Mouse (Mus musculus): ENCODE measurements around the gene Ciz1. TPM values are rescaled to one million over a fixed set of nuclear protein-coding genes. Genes with fewer than 3 reads are reported as not detected.

Gene Ciz1
- polyA plus RNA-seq, 1 experiment from 2014 or later, result 37.3 TPM

- H3K9ac ChIP-seq (ENCODE audit: low read length), result peak within 1 kb of the TSS; percentile 90
- under 1% methylated on average over 31 of the region's 31 CpGs for WGBS
- DNase-seq (ENCODE audit: low spot score), result peak; percentile 95
- H3K27ac ChIP-seq (ENCODE audit: low read depth, low read length), result peak within 1 kb of the TSS; percentile 88
- H3K4me1 ChIP-seq (ENCODE audit: control insufficient read depth, insufficient read depth, low read length), result peaks cover 13% of the 10 kb centered on the region
- peak within 1 kb of the TSS; percentile 93 for H3K4me3 ChIP-seq (ENCODE audit: low read depth, low read length)
- peaks cover 3% of the 10 kb centered on the region; the same call in 1 of the 2 replicates for H3K36me3 ChIP-seq (ENCODE audit: control insufficient read depth, insufficient read depth, low read length)
- peak within 1 kb of the TSS; percentile 84 for H3K4me2 ChIP-seq (ENCODE audit: low read length)
- no peaks in the 10 kb centered on the region for H3K27me3 ChIP-seq (replicated peaks; ENCODE audit: control insufficient read depth, insufficient read depth, low read length)
- peak; percentile 92 for ATAC-seq
- H3K9me3 ChIP-seq (replicated peaks; ENCODE audit: control insufficient read depth, low read length), result no peaks in the 10 kb centered on the region
Measured at GRCm38 (mm10) chr2:32395484-32395945, 43.4 kb downstream of the Ciz1 start, which contains the start of gene Ptges2. TSS of gene Ptges2 (plus strand) at chr2:32395896.

DNA sequence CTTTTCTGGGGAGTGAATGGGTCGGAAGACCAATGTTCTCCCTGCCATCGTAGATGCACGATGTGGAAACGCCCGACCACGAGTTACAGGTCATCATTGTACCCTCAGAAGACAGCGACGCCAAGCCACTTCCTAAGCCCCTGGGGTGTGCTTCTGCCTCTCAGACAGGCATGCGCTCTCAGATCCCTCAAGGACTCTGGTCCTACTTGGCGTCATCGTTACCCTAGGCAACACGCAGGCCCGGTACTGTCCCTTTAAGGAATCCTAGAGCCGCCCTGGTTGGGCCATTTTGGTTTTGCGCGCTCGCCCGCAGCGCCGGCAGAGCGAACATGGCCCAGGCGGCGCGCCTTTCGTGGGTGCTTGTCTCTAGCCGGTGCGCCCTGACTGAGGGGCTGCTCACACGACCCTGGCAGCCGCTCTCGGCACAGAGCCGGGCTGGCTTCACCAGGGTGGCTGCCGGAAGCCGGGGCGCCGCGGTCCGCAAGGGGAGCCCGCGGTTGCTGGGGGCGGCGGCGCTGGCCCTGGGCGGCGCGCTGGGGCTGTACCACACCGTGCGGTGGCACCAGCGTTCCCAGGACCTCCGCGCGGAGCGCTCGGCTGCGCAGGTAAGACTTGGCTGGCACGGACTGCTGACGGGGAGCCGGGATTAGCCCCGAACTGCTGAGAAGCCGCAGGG, 44.0 kb downstream of the Ciz1 start:
- no peaks in the 10 kb centered on the region for H3K27me3 ChIP-seq (replicated peaks; ENCODE audit: control insufficient read depth, insufficient read depth, low read length)
- WGBS, result under 1% methylated on average over 55 of the region's 59 CpGs
- peak overlapping the region; percentile 93 for H3K4me3 ChIP-seq (ENCODE audit: low read depth, low read length)
- DNase-seq (ENCODE audit: low spot score) (peak; percentile 98), ATAC-seq (peak; percentile 98)
- H3K27ac ChIP-seq (ENCODE audit: low read depth, low read length), result peak overlapping the region; percentile 88
- H3K9ac ChIP-seq (ENCODE audit: low read length), result peak overlapping the region; percentile 90
- H3K9me3 ChIP-seq (replicated peaks; ENCODE audit: control insufficient read depth, low read length), result no peaks in the 10 kb centered on the region
- peaks cover 9% of the 10 kb centered on the region for H3K36me3 ChIP-seq (ENCODE audit: control insufficient read depth, insufficient read depth, low read length)
- H3K4me1 ChIP-seq (ENCODE audit: control insufficient read depth, insufficient read depth, low read length), result peaks cover 13% of the 10 kb centered on the region
- H3K4me2 ChIP-seq (ENCODE audit: low read length), result peak overlapping the region; percentile 84

DNA sequence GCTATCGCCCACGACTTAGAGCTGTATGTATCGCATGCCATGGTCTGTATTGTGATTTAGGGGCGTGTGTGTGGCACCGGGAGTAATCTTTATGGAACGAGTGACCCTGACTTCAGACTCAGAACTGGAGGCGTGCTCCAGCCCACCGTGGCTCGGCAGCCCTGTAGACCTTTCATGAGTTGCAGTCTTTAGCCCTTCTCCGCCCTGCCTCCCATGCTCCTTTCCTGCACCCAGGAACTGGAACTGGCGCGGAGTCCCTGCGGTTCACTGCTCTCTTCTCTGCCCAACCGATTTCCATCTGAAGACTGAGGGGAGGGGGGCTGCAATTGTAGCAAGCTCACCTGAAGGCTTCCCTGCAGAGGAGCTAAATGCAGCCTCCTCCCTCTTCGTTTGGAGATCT, 44.6 kb downstream of the Ciz1 start:
- no peaks in the 10 kb centered on the region for H3K27me3 ChIP-seq (replicated peaks; ENCODE audit: control insufficient read depth, insufficient read depth, low read length)
- 0% methylated on average over 15 of the region's 15 CpGs for WGBS
- ATAC-seq (no peak), DNase-seq (ENCODE audit: low spot score) (no peak)
- no peaks in the 10 kb centered on the region for H3K9me3 ChIP-seq (replicated peaks; ENCODE audit: control insufficient read depth, low read length)
- H3K4me2 ChIP-seq (ENCODE audit: low read length), result peak overlapping the region; percentile 84
- peak overlapping the region; percentile 93 for H3K4me3 ChIP-seq (ENCODE audit: low read depth, low read length)
- H3K9ac ChIP-seq (ENCODE audit: low read length), result peak overlapping the region; percentile 90
- peaks cover 13% of the 10 kb centered on the region for H3K36me3 ChIP-seq (ENCODE audit: control insufficient read depth, insufficient read depth, low read length)
- H3K27ac ChIP-seq (ENCODE audit: low read depth, low read length), result no peak overlapping the region
- H3K4me1 ChIP-seq (ENCODE audit: control insufficient read depth, insufficient read depth, low read length), result peaks cover 13% of the 10 kb centered on the region

GRCm38 (mm10) chr2:32404663-32405062, 52.5 kb downstream of the Ciz1 start:
- H3K36me3 ChIP-seq (ENCODE audit: control insufficient read depth, insufficient read depth, low read length), result peaks cover 23% of the 10 kb centered on the region
- peak; percentile 42 for ATAC-seq
- H3K27me3 ChIP-seq (replicated peaks; ENCODE audit: control insufficient read depth, insufficient read depth, low read length), result no peaks in the 10 kb centered on the region
- no peaks in the 10 kb centered on the region for H3K4me1 ChIP-seq (ENCODE audit: control insufficient read depth, insufficient read depth, low read length)
- WGBS, result 19% methylated on average over 2 of the region's 2 CpGs
- H3K9me3 ChIP-seq (replicated peaks; ENCODE audit: control insufficient read depth, low read length), result no peaks in the 10 kb centered on the region
- H3K4me3 ChIP-seq (ENCODE audit: low read depth, low read length), result no peak overlapping the region
- H3K27ac ChIP-seq (ENCODE audit: low read depth, low read length), result no peak overlapping the region
- peak; percentile 97 for DNase-seq (ENCODE audit: low spot score)
- H3K4me2 ChIP-seq (ENCODE audit: low read length), result no peak overlapping the region
- H3K9ac ChIP-seq (ENCODE audit: low read length), result no peak overlapping the region

GRCm38 (mm10) chr2:32407144-32407824, 55.2 kb downstream of the Ciz1 start:
- Histone ChIP-seq H3K27me3 (replicated peaks; ENCODE audit: control insufficient read depth, insufficient read depth, low read length) (no peaks in the 10 kb centered on the region), H3K9me3 (replicated peaks; ENCODE audit: control insufficient read depth, low read length) (no peaks in the 10 kb centered on the region), H3K9ac (ENCODE audit: low read length) (no peak overlapping the region), H3K4me3 (ENCODE audit: low read depth, low read length) (no peak overlapping the region), H3K4me1 (ENCODE audit: control insufficient read depth, insufficient read depth, low read length) (no peaks in the 10 kb centered on the region), H3K27ac (ENCODE audit: low read depth, low read length) (no peak overlapping the region), H3K4me2 (ENCODE audit: low read length) (no peak overlapping the region), H3K36me3 (ENCODE audit: control insufficient read depth, insufficient read depth, low read length) (peaks cover 4% of the 10 kb centered on the region)
- ATAC-seq, result no peak
- no peak for DNase-seq (ENCODE audit: low spot score)
- 86% methylated on average over 7 of the region's 7 CpGs for WGBS

DNA sequence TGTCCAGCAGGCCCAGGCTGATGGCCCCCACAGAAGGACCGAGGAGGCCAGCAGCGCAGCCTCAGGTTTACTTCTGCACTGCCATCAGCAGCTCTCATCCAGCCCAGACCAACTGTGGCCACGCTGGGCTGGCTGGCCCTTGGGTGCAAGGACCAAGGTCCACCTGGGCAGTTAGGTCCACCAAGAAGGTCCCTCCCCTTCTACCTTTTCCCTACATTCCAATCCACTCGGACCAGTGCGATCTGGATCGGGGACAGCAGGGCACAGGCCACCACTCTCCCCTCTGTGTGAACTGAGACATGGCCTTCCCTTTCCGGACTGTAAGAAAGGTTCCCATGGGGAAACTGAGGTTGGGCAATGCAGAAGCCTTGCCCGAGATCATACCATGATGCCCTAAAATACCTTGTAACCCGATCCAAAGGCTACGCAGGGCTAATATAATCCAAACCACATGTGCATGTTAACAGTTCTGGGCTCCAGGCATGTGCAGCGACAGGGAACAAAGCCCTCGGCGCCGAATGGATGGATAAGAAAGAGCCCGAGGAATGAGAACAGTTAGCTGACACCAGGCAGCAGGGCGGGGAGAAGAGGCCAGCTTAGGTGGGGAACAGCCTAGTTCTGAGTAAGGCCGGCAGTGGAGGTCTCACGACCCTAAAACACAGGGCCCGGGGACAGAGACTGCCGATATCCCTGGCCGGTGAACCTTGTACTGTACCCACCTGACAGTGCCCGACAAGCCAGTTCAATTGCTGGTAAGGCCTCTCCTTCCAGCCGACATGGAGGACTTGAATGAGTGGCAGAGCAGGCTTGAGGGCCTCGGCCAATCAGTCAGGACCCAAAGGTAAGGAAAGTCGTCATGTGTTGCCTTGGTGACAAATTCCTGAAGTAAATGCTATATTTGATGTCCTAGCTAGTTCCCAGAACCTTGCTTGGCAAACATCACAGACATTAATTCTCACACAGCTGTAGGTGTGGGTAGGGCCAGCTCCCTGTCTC, 56.6 kb downstream of the Ciz1 start:
- no peak overlapping the region for H3K27ac ChIP-seq (ENCODE audit: low read depth, low read length)
- H3K36me3 ChIP-seq (ENCODE audit: control insufficient read depth, insufficient read depth, low read length), result peaks cover under 1% of the 10 kb centered on the region; the same call in 1 of the 2 replicates
- DNase-seq (ENCODE audit: low spot score) (no peak), ATAC-seq (no peak)
- H3K9me3 ChIP-seq (replicated peaks; ENCODE audit: control insufficient read depth, low read length), result no peaks in the 10 kb centered on the region
- H3K9ac ChIP-seq (ENCODE audit: low read length), result no peak overlapping the region
- H3K4me2 ChIP-seq (ENCODE audit: low read length), result no peak overlapping the region
- H3K27me3 ChIP-seq (replicated peaks; ENCODE audit: control insufficient read depth, insufficient read depth, low read length), result no peaks in the 10 kb centered on the region
- WGBS, result 73% methylated on average over 25 of the region's 25 CpGs
- no peak overlapping the region for H3K4me3 ChIP-seq (ENCODE audit: low read depth, low read length)
- H3K4me1 ChIP-seq (ENCODE audit: control insufficient read depth, insufficient read depth, low read length), result no peaks in the 10 kb centered on the region

GRCm38 (mm10) chr2:32411407-32411806, 59.3 kb downstream of the Ciz1 start:
- Histone ChIP-seq H3K36me3 (ENCODE audit: control insufficient read depth, insufficient read depth, low read length) (peaks cover 28% of the 10 kb centered on the region), H3K27ac (ENCODE audit: low read depth, low read length) (no peak overlapping the region), H3K9me3 (replicated peaks; ENCODE audit: control insufficient read depth, low read length) (no peaks in the 10 kb centered on the region), H3K4me1 (ENCODE audit: control insufficient read depth, insufficient read depth, low read length) (no peaks in the 10 kb centered on the region), H3K4me3 (ENCODE audit: low read depth, low read length) (no peak overlapping the region), H3K9ac (ENCODE audit: low read length) (no peak overlapping the region), H3K4me2 (ENCODE audit: low read length) (no peak overlapping the region), H3K27me3 (replicated peaks; ENCODE audit: control insufficient read depth, insufficient read depth, low read length) (no peaks in the 10 kb centered on the region)
- ATAC-seq (no peak), DNase-seq (ENCODE audit: low spot score) (no peak)
- 87% methylated on average over 7 of the region's 7 CpGs for WGBS

- 92% methylated on average over 6 of the region's 6 CpGs for WGBS
- DNase-seq (ENCODE audit: low spot score), result no peak
Measured at GRCm38 (mm10) chr2:32412742-32413531, 60.8 kb downstream of the Ciz1 start.

More at GRCm38 (mm10) chr2:32412742-32413531, 60.8 kb downstream of the Ciz1 start:
- Histone ChIP-seq H3K27me3 (replicated peaks; ENCODE audit: control insufficient read depth, insufficient read depth, low read length) (no peaks in the 10 kb centered on the region), H3K36me3 (ENCODE audit: control insufficient read depth, insufficient read depth, low read length) (peaks cover 43% of the 10 kb centered on the region), H3K9me3 (replicated peaks; ENCODE audit: control insufficient read depth, low read length) (no peaks in the 10 kb centered on the region), H3K9ac (ENCODE audit: low read length) (no peak overlapping the region), H3K4me3 (ENCODE audit: low read depth, low read length) (no peak overlapping the region), H3K4me2 (ENCODE audit: low read length) (no peak overlapping the region), H3K4me1 (ENCODE audit: control insufficient read depth, insufficient read depth, low read length) (no peaks in the 10 kb centered on the region), H3K27ac (ENCODE audit: low read depth, low read length) (no peak overlapping the region)
- ATAC-seq, result no peak
